Mouse (Mus musculus): ENCODE data around the gene Gmds. TPM values are rescaled to one million over a fixed set of nuclear protein-coding genes. Genes with fewer than 3 reads are reported as not detected.

Gene Gmds
- polyA plus RNA-seq, 1 experiment = 25.4 TPM

- peak; percentile 90 for DNase-seq (ENCODE audit: low read depth)
Observed at GRCm38 (mm10) chr13:32267184-32267775, 71.3 kb downstream of the Gmds start.

- no peak for DNase-seq (ENCODE audit: low read depth)
Observed at GRCm38 (mm10) chr13:32266721-32267120, 71.8 kb downstream of the Gmds start.

- no peak for DNase-seq (ENCODE audit: low read depth)
Observed at GRCm38 (mm10) chr13:32256121-32256520, 82.4 kb downstream of the Gmds start.

GRCm38 (mm10) chr13:32252276-32252675 lies 86.3 kb downstream of the Gmds start:
- no peak for DNase-seq (ENCODE audit: low read depth)

- no peak for DNase-seq (ENCODE audit: low read depth)
Observed at GRCm38 (mm10) chr13:32242200-32242599, 96.3 kb downstream of the Gmds start.

- DNase-seq (ENCODE audit: low read depth) = no peak
Observed at GRCm38 (mm10) chr13:32236269-32236678, 102.3 kb downstream of the Gmds start.

GRCm38 (mm10) chr13:32235046-32235445 lies 103.5 kb downstream of the Gmds start:
- no peak for DNase-seq (ENCODE audit: low read depth)

- DNase-seq (ENCODE audit: low read depth) = no peak
Observed at GRCm38 (mm10) chr13:32234019-32234418, 104.5 kb downstream of the Gmds start.

- DNase-seq (ENCODE audit: low read depth) = no peak
Observed at GRCm38 (mm10) chr13:32232391-32232790, 106.1 kb downstream of the Gmds start.

- no peak for DNase-seq (ENCODE audit: low read depth)
Observed at GRCm38 (mm10) chr13:32231956-32232355, 106.6 kb downstream of the Gmds start.

GRCm38 (mm10) chr13:32227874-32228562 lies 110.5 kb downstream of the Gmds start:
- no peak for DNase-seq (ENCODE audit: low read depth)

GRCm38 (mm10) chr13:32217647-32218046 lies 120.9 kb downstream of the Gmds start:
- DNase-seq (ENCODE audit: low read depth) = no peak

GRCm38 (mm10) chr13:32213702-32214452 lies 124.7 kb downstream of the Gmds start:
- no peak for DNase-seq (ENCODE audit: low read depth)

- no peak for DNase-seq (ENCODE audit: low read depth)
Observed at GRCm38 (mm10) chr13:32212125-32212524, 126.4 kb downstream of the Gmds start.

- no peak for DNase-seq (ENCODE audit: low read depth)
Observed at GRCm38 (mm10) chr13:32207172-32207908, 131.2 kb downstream of the Gmds start.

GRCm38 (mm10) chr13:32179906-32180305 lies 158.6 kb downstream of the Gmds start:
- DNase-seq (ENCODE audit: low read depth) = no peak

GRCm38 (mm10) chr13:32178682-32179081 lies 159.9 kb downstream of the Gmds start:
- DNase-seq (ENCODE audit: low read depth) = no peak

- DNase-seq (ENCODE audit: low read depth) = no peak
Observed at GRCm38 (mm10) chr13:32177852-32178453, 160.6 kb downstream of the Gmds start.

GRCm38 (mm10) chr13:32175028-32175427 lies 163.5 kb downstream of the Gmds start:
- DNase-seq (ENCODE audit: low read depth) = no peak

- no peak for DNase-seq (ENCODE audit: low read depth)
Observed at GRCm38 (mm10) chr13:32169173-32169572, 169.4 kb downstream of the Gmds start.

GRCm38 (mm10) chr13:32167806-32168205 lies 170.7 kb downstream of the Gmds start:
- DNase-seq (ENCODE audit: low read depth) = no peak

- no peak for DNase-seq (ENCODE audit: low read depth)
Observed at GRCm38 (mm10) chr13:32165581-32165980, 173.0 kb downstream of the Gmds start.
